Mouse (Mus musculus) forebrain, embryonic 10.5 days (tissue): ENCODE data around the gene 1110059E24Rik. TPM values are rescaled to one million over a fixed set of nuclear protein-coding genes. Genes with fewer than 3 reads are reported as not detected.

Experiments
- DNase-seq: peaks from one replicate; pipeline ENCODE4 v3.0.0-alpha.2; 2017; ENCODE audit warnings: low spot score; ENCODE audit errors: extremely low spot score
- H3K27ac ChIP-seq: fragments of 300-500 bp; sonication (generic); 2 replicates; pipeline ENCODE4 v1.5.1; 2016; ENCODE audit warnings: mild to moderate bottlenecking
- H3K27me3 ChIP-seq: fragments of 300-500 bp; sonication (generic); 2 replicates; pipeline ENCODE4 v1.6.1; 2016; ENCODE audit warnings: mild to moderate bottlenecking; ENCODE audit not compliant: poor library complexity, severe bottlenecking
- H3K36me3 ChIP-seq: fragments of 300-500 bp; sonication (generic); replicated peaks from 2 replicates; pipeline ENCODE4 v1.6.1; 2016; ENCODE audit warnings: mild to moderate bottlenecking, moderate library complexity
- H3K4me1 ChIP-seq: fragments of 300-500 bp; sonication (generic); 2 replicates; pipeline ENCODE4 v1.6.1; 2016
- H3K4me3 ChIP-seq: fragments of 300-500 bp; sonication (generic); 2 replicates; pipeline ENCODE4 v1.5.1; 2016; ENCODE audit warnings: mild to moderate bottlenecking, moderate library complexity
- H3K9me3 ChIP-seq: fragments of 300-500 bp; sonication (generic); 2 replicates; pipeline ENCODE4 v1.6.1; 2016; ENCODE audit warnings: mild to moderate bottlenecking, moderate library complexity
- WGBS: fragments of 180-500 bp; shearing (Covaris S2); methylation state at CpG from one replicate; pipeline ENCODE4 v1.1.7; 2016; 5-methylcytosine and 5-hydroxymethylcytosine counted together
- polyA plus RNA-seq: library from polyadenylated mRNA; unstranded; fragments of >200 nt; fragmentation: Nextera tagmentation; extraction: Ambion mirVana; gene quantifications from 2 replicates; pipeline ENCODE4 v1.2.1, GENCODE M21; 2016

1110059E24Rik gene
- 79.5 and 82.0 TPM in 2 replicates for polyA plus RNA-seq

- DNase-seq: peak; percentile 97
- 5% methylated on average over 52 of the region's 52 CpGs for WGBS
- no peaks in the 10 kb centered on the region for H3K27me3 ChIP-seq
- H3K9me3 ChIP-seq: no peaks in the 10 kb centered on the region
- H3K4me1 ChIP-seq: peaks cover 34% of the 10 kb centered on the region
- H3K27ac ChIP-seq: peak within 1 kb of the TSS; percentile 98
- H3K36me3 ChIP-seq: peaks cover 11% of the 10 kb centered on the region
- H3K4me3 ChIP-seq: peak within 1 kb of the TSS; percentile 93
Measured at GRCm38 (mm10) chr19:21652285-21653171, at the start of gene 1110059E24Rik. Gene 1110059E24Rik, minus strand, starts transcription at chr19:21652976.

DNA sequence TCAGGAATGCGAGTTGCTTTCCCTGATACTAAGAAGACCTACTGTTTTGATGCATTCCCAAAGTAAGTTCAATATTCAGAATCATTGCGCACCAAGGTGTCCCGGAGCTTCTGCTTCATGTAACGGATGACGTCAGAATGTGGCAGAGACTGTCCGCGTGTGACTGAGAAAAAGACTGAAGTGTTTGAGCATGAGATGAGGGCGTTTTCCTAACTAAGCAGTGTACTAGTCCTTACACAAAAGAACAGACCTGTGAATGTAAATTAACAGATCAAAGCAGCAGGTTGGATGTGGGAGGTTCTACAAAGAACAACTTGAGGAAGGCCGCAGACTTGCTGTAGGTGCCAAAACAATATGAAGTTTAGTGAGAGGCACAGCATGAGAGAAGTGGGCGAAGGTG is 28.2 kb upstream of the 1110059E24Rik start:
- no peaks in the 10 kb centered on the region for H3K9me3 ChIP-seq
- no peak overlapping the region for H3K27ac ChIP-seq
- H3K36me3 ChIP-seq: peaks cover 71% of the 10 kb centered on the region
- H3K4me3 ChIP-seq: no peak overlapping the region
- no peak for DNase-seq
- no peaks in the 10 kb centered on the region for H3K27me3 ChIP-seq
- WGBS: 98% methylated on average over 10 of the region's 10 CpGs
- H3K4me1 ChIP-seq: no peaks in the 10 kb centered on the region

DNA sequence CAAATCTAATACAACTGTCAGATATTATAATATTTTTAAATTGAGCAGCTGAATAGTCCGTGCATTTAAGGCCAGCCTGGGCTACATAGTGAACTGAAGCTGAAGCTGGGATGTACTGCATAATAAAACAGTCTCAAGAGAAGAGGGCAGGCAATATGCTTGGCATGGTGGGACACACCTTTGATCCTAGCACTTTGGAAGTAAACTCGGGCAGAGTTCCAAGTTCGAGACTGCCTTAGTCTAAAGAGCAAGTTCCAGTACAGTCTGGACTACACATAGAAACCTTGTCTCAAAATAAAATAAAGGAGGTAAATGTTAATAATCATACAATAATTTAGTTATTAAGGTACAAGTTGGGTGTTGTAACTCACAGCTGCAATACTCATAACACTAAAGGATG is 27.3 kb upstream of the 1110059E24Rik start:
- Histone ChIP-seq H3K27me3 (no peaks in the 10 kb centered on the region), H3K36me3 (peaks cover 70% of the 10 kb centered on the region), H3K4me3 (no peak overlapping the region), H3K4me1 (no peaks in the 10 kb centered on the region), H3K9me3 (peaks cover 8% of the 10 kb centered on the region; the same call in 1 of the 2 replicates), H3K27ac (no peak overlapping the region)
- 96% methylated on average over 3 of the region's 3 CpGs for WGBS
- DNase-seq: no peak

DNA sequence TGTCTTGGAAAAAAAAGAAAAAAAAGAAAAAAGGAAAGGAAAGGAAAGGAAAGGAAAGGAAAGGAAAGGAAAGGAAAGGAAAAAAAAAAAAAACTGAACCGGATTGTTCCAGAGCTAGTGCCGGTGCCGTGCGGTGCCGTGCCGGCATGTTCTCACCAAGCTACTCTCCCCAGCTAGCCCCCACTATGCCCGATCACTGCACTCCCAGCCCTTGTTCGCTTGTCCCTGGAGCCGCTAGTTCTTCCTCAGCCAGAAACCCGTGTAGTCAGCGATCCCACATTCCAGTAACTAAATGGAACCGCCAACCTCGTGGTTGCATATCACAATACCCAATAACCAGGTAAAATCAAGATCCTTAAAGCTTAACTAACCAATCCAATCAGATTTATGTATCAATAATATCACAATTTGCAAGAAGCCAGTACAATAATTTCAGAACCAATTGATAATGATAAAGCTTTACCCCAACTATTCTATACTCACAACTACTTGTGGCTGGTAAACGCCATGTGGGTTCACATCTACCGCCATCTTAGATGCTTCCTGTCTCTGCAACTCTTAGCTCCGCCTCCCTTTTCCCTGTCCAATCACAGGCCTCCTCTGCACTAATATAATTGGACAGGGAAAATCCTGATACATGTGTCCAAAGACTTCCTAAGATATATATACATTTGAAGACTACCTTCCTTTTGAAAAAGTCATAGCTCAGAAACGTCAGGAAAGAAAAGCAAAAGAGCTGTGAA is 21.7 kb upstream of the 1110059E24Rik start:
- DNase-seq: no peak
- WGBS: 93% methylated on average over 17 of the region's 17 CpGs
- H3K9me3 ChIP-seq: peaks cover 30% of the 10 kb centered on the region
- peaks cover 46% of the 10 kb centered on the region for H3K36me3 ChIP-seq
- no peaks in the 10 kb centered on the region for H3K4me1 ChIP-seq
- H3K27me3 ChIP-seq: no peaks in the 10 kb centered on the region
- H3K27ac ChIP-seq: no peak overlapping the region
- H3K4me3 ChIP-seq: no peak overlapping the region

GRCm38 (mm10) chr19:21669650-21670049 is 16.9 kb upstream of the 1110059E24Rik start:
- H3K27me3 ChIP-seq: no peaks in the 10 kb centered on the region
- no peak for DNase-seq
- H3K27ac ChIP-seq: no peak overlapping the region
- peaks cover 18% of the 10 kb centered on the region for H3K9me3 ChIP-seq
- H3K4me3 ChIP-seq: no peak overlapping the region
- peaks cover 31% of the 10 kb centered on the region for H3K36me3 ChIP-seq
- WGBS: 92% methylated on average over 4 of the region's 4 CpGs
- H3K4me1 ChIP-seq: no peaks in the 10 kb centered on the region

DNA sequence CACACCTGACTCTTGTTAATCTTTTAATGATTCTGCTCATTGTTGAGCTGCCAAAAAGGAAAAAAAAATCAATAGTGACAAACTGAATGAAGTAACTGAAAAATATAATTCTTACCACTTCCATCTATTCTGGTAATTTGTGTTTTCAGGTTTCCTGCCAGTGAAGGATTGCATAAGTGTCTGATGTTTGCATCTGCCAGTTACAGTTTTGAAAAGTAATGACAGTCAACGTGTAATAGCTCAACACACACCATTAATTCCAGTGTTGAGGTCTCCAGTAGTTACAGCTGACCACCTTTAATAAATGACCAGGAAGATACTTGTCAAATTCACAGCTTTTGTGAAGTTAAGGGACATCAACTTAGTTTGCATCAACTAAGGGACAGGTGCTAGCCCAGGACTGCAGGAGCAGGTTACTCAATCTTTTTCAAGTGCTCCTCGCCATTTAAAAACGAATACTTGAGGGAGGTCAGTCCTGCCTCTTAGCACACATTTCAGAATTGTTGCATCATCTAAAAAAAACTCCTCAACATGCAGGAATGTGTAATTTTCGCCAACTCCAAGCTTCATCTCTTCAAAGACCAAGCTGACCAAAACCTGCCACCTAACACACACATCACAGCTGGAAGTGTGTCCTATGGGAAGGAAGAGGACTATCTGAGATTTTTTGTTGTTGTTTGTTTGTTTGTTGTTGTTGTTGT is 11.1 kb upstream of the 1110059E24Rik start:
- Histone ChIP-seq H3K36me3 (peaks cover 9% of the 10 kb centered on the region), H3K27ac (no peak overlapping the region), H3K9me3 (no peaks in the 10 kb centered on the region), H3K27me3 (no peaks in the 10 kb centered on the region), H3K4me3 (no peak overlapping the region), H3K4me1 (no peaks in the 10 kb centered on the region)
- no peak for DNase-seq
- 88% methylated on average over 4 of the region's 4 CpGs for WGBS

DNA sequence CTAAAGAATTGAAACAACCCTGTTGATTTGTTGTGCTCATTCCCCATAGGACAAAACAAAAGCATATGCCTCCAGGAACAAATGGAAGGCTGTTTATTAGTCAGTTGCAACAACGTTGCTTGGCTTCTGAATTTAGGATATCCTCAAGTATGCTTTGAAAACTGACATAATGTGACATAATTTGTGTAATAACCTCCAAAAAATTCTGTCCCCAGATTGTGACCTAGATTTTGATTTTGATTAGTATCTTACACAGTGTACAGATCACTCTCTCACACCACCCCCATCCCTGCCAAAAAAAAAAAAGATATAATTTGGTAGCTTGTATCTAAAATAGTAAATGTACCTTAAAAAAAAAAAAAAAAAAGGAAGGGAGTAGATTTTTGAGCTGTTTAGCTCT is 8.0 kb upstream of the 1110059E24Rik start:
- DNase-seq: no peak
- H3K27me3 ChIP-seq: no peaks in the 10 kb centered on the region
- H3K36me3 ChIP-seq: peaks cover 13% of the 10 kb centered on the region
- WGBS: 85% methylated on average over 1 of the region's 1 CpGs
- no peak overlapping the region for H3K27ac ChIP-seq
- H3K4me3 ChIP-seq: no peak overlapping the region
- peaks cover 3% of the 10 kb centered on the region; the same call in 1 of the 2 replicates for H3K4me1 ChIP-seq
- H3K9me3 ChIP-seq: no peaks in the 10 kb centered on the region

DNA sequence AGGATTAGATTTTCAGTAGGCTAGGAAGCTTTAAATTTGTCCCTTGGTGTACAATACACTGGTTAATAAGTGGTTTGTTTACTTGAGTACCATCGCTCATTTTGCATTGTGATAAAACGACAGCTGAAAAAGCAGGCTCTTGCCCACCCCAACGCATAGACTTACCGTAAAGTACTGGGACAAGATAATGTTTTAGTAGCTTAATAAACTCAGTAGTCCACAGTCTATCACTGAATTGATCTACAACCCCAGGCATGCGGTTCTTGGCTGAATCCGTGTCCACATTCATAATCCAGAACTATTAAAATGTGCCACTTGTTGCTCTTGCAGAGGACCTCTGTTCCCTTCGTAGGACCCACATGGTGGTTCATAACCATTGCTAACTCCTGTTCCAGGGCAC is 2.0 kb upstream of the 1110059E24Rik start:
- DNase-seq: no peak

GRCm38 (mm10) chr19:21653172-21653981 is 601 bp upstream of the 1110059E24Rik start, which contains the start of gene Abhd17b:
Gene Abhd17b, plus strand, starts transcription at chr19:21653185.
- peak; percentile 50 for DNase-seq
- H3K27me3 ChIP-seq: no peaks in the 10 kb centered on the region
- H3K9me3 ChIP-seq: no peaks in the 10 kb centered on the region
- H3K4me1 ChIP-seq: peaks cover 34% of the 10 kb centered on the region
- peak within 1 kb of the TSS; percentile 93 for H3K4me3 ChIP-seq
- H3K36me3 ChIP-seq: peaks cover 15% of the 10 kb centered on the region
- peak within 1 kb of the TSS; percentile 98 for H3K27ac ChIP-seq
- WGBS: under 1% methylated on average over 103 of the region's 105 CpGs

More for the DNA sequence above, 2.0 kb upstream of the 1110059E24Rik start:
- H3K4me1 ChIP-seq: peaks cover 34% of the 10 kb centered on the region
- H3K4me3 ChIP-seq: peak overlapping the region; percentile 93
- no peaks in the 10 kb centered on the region for H3K27me3 ChIP-seq
- peaks cover 15% of the 10 kb centered on the region for H3K36me3 ChIP-seq
- 85% methylated on average over 7 of the region's 7 CpGs for WGBS
- H3K9me3 ChIP-seq: no peaks in the 10 kb centered on the region
- H3K27ac ChIP-seq: no peak overlapping the region

GRCm38 (mm10) chr19:21651664-21652063 is 1.1 kb downstream of the 1110059E24Rik start:
- no peak for DNase-seq
- Histone ChIP-seq H3K36me3 (peaks cover 10% of the 10 kb centered on the region), H3K4me3 (peak overlapping the region; percentile 93), H3K27me3 (no peaks in the 10 kb centered on the region), H3K9me3 (no peaks in the 10 kb centered on the region), H3K4me1 (peaks cover 34% of the 10 kb centered on the region), H3K27ac (peak overlapping the region; percentile 98)
- whole genome bisulfite sequencing: 57% methylated on average over 6 of the region's 6 CpGs

- Histone ChIP-seq H3K36me3 (peaks cover 9% of the 10 kb centered on the region; the same call in 1 of the 2 replicates), H3K4me1 (peaks cover 10% of the 10 kb centered on the region), H3K4me3 (no peak overlapping the region), H3K27ac (no peak overlapping the region), H3K27me3 (no peaks in the 10 kb centered on the region), H3K9me3 (no peaks in the 10 kb centered on the region)
- DNase-seq: no peak
- WGBS: 86% methylated on average over 6 of the region's 6 CpGs
Measured at GRCm38 (mm10) chr19:21646142-21646541, 6.6 kb downstream of the 1110059E24Rik start.

GRCm38 (mm10) chr19:21645301-21645700 is 7.5 kb downstream of the 1110059E24Rik start:
- Histone ChIP-seq H3K9me3 (no peaks in the 10 kb centered on the region), H3K4me3 (no peak overlapping the region), H3K27me3 (no peaks in the 10 kb centered on the region), H3K27ac (no peak overlapping the region), H3K36me3 (peaks cover 8% of the 10 kb centered on the region; the same call in 1 of the 2 replicates), H3K4me1 (peaks cover 3% of the 10 kb centered on the region; the same call in 1 of the 2 replicates)
- WGBS: 66% methylated on average over 4 of the region's 4 CpGs
- no peak for DNase-seq
